Comparison of ENCODE assay signal across 19 mouse cellular contexts in genomic region chrX:133372411-133372810, GRCm38 (mm10).
DNase-seq lines count a peak whose midpoint lies in the region; ATAC-seq and TF ChIP-seq lines count a peak whose summit lies in the region.
"Had no signal": no experiment of that assay in that cellular context is flagged by ENCODE, and none has a peak within 500 bp of the region (broad histone marks: within the 10 kb centered on the region; RNA-seq: fewer than 3 reads in every experiment).

No protein-coding gene starts in this region.

- no peaks in the 10 kb centered on the region for H3K79me2 ChIP-seq in myocyte (ENCODE audit: control insufficient read depth, insufficient read depth)

- H3K9me3 ChIP-seq in forebrain, embryonic 16.5 days (ENCODE audit: control insufficient read depth, low read length): no peaks in the 10 kb centered on the region
- H3K9me3 ChIP-seq: forebrain, embryonic 12.5 days; forebrain, embryonic 15.5 days; hindbrain, embryonic 12.5 days; hindbrain, embryonic 15.5 days had no signal

- peak overlapping the region; percentile 87 for H3K27ac ChIP-seq in brown adipose tissue, adult 24 weeks (replicated peaks; ENCODE audit: low read depth, low read length)
- no peak overlapping the region for H3K27ac ChIP-seq in cerebellum, adult 2 months (ENCODE audit: insufficient read depth, low read length)
- no peak overlapping the region for H3K27ac ChIP-seq in forebrain, embryonic 16.5 days (ENCODE audit: low read length)
- H3K27ac ChIP-seq: forebrain, embryonic 12.5 days; forebrain, embryonic 15.5 days; hindbrain, embryonic 12.5 days; hindbrain, embryonic 15.5 days had no signal

- H3K4me1 ChIP-seq in brown adipose tissue, adult 24 weeks (ENCODE audit: control insufficient read depth, insufficient read depth, insufficient read length, low read length): no peaks in the 10 kb centered on the region
- no peaks in the 10 kb centered on the region for H3K4me1 ChIP-seq in cerebellum, adult 2 months (ENCODE audit: control insufficient read depth, insufficient read depth, low read length)
- no peaks in the 10 kb centered on the region for H3K4me1 ChIP-seq in forebrain, embryonic 16.5 days (replicated peaks; ENCODE audit: control insufficient read depth, insufficient read depth, low read length)
- H3K4me1 ChIP-seq: forebrain, embryonic 12.5 days; forebrain, embryonic 15.5 days; hindbrain, embryonic 12.5 days; hindbrain, embryonic 15.5 days had no signal

- H3ac ChIP-seq in myocyte (ENCODE audit: control insufficient read depth, insufficient read length): no peak overlapping the region

- no peak for ATAC-seq in forebrain, embryonic 16.5 days
- ATAC-seq: forebrain, embryonic 15.5 days; intestine, postnatal 0 days had no signal

- no peak for TF ChIP-seq POLR2A in myocyte (IDR thresholded peaks at IDR 0.05; ENCODE audit: insufficient read length, low read depth)
- no peak for TF ChIP-seq POLR2A in cerebellum, adult 2 months (IDR thresholded peaks at IDR 0.05; ENCODE audit: borderline replicate concordance, insufficient read depth, low read length)

- H3K27me3 ChIP-seq in myocyte (ENCODE audit: control insufficient read depth, insufficient read depth, insufficient read length): no peaks in the 10 kb centered on the region
- no peaks in the 10 kb centered on the region for H3K27me3 ChIP-seq in cerebellum, adult 2 months (ENCODE audit: control insufficient read depth, insufficient read depth, low read length)
- H3K27me3 ChIP-seq in forebrain, embryonic 16.5 days (replicated peaks; ENCODE audit: control insufficient read depth, insufficient read depth, low read length): no peaks in the 10 kb centered on the region
- H3K27me3 ChIP-seq: forebrain, embryonic 15.5 days; hindbrain, embryonic 15.5 days had no signal

- no peak overlapping the region for H3K4me2 ChIP-seq in myocyte (ENCODE audit: low read depth)
- no peak overlapping the region for H3K4me2 ChIP-seq in forebrain, embryonic 16.5 days (ENCODE audit: low read length)
- H3K4me2 ChIP-seq: forebrain, embryonic 12.5 days; forebrain, embryonic 15.5 days; heart, embryonic 11.5 days; hindbrain, embryonic 12.5 days; hindbrain, embryonic 15.5 days had no signal

- H3K9ac ChIP-seq in forebrain, embryonic 16.5 days (replicated peaks; ENCODE audit: low read depth, low read length): no peak overlapping the region
- H3K9ac ChIP-seq: forebrain, embryonic 12.5 days; forebrain, embryonic 15.5 days; hindbrain, embryonic 12.5 days; hindbrain, embryonic 15.5 days had no signal

- no peak for TF ChIP-seq CTCF in cerebellum, adult 2 months (IDR thresholded peaks at IDR 0.05; ENCODE audit: borderline replicate concordance, insufficient read depth, low read depth, low read length)

- WGBS in cerebellum, adult 2 months: 77% methylated on average over 1 of the region's 1 CpGs
- WGBS in forebrain, embryonic 16.5 days: 85% methylated on average over 1 of the region's 1 CpGs

- DNase-seq in 3134 (ENCODE audit: extremely low read depth, insufficient read length, low spot score): peak; percentile 63
- DNase-seq in Muller cell, postnatal 12 days (ENCODE audit: inconsistent ontology term): peak; percentile 50
- DNase-seq in cerebellum, adult 2 months: no peak
- DNase-seq in spleen, adult 18-20 months: no peak
- DNase-seq: adrenal gland, postnatal 10 days; cerebellum, adult 11-12 months; cerebellum, adult 9-10 months; cerebellum, postnatal 14 days; gastrocnemius, postnatal 14 days; heart, adult 11 months had no signal

- no peak overlapping the region for H3K4me3 ChIP-seq in brown adipose tissue, adult 24 weeks (ENCODE audit: insufficient read depth, low read depth, low read length)
- H3K4me3 ChIP-seq in myocyte: no peak overlapping the region
- no peak overlapping the region for H3K4me3 ChIP-seq in cerebellum, adult 2 months (replicated peaks; ENCODE audit: insufficient read depth, low read depth, low read length)
- H3K4me3 ChIP-seq in forebrain, embryonic 16.5 days (replicated peaks; ENCODE audit: low read length): no peak overlapping the region
- H3K4me3 ChIP-seq: forebrain, embryonic 12.5 days; forebrain, embryonic 15.5 days; hindbrain, embryonic 12.5 days; hindbrain, embryonic 15.5 days had no signal

- H3K36me3 ChIP-seq in myocyte (ENCODE audit: control insufficient read depth, insufficient read depth): no peaks in the 10 kb centered on the region
- H3K36me3 ChIP-seq in forebrain, embryonic 16.5 days (ENCODE audit: control insufficient read depth, insufficient read depth): no peaks in the 10 kb centered on the region
- H3K36me3 ChIP-seq: forebrain, embryonic 12.5 days; forebrain, embryonic 15.5 days; hindbrain, embryonic 12.5 days; hindbrain, embryonic 15.5 days had no signal

TF ChIP-seq in myocyte, 11 proteins besides CTCF, POLR2A, EP300 and RAD21:
- TF ChIP-seq MAX (IDR thresholded peaks at IDR 0.05; ENCODE audit: low read depth) (no peak), SRF (IDR thresholded peaks at IDR 0.05; ENCODE audit: control insufficient read depth, insufficient read length, low read depth) (no peak), CEBPB (IDR thresholded peaks at IDR 0.05; ENCODE audit: insufficient read depth, poor library complexity, severe bottlenecking) (0 out of 2 replicates have a peak, but pooled peaks have one; percentile 21), E2F4 (IDR thresholded peaks at IDR 0.05; ENCODE audit: insufficient read depth) (no peak), TCF12 (IDR thresholded peaks at IDR 0.05; ENCODE audit: insufficient read depth, poor library complexity, severe bottlenecking) (no peak)

Comparison
In these comparisons a context has a peak if more than half of its experiments do, and no peak if none do; other contexts are left out.
1. DNase-seq: peak in 3134 (single experiment) and Muller cell, postnatal 12 days (single experiment); none in cerebellum, adult 2 months (0 of 2) and spleen, adult 18-20 months (0 of 2).